Mouse (Mus musculus) heart, embryonic 16.5 days (tissue): ENCODE measurements at regions not wholly inside any gene's neighbourhood (a gene's known extent, or its start where the extent isn't known, plus 50 kb on each side); places are given as distances from the start of the nearest gene placed in this dataset.
"Not testable (repeated sequence)": the region's sequence is repeated elsewhere in the genome, so short reads cannot be mapped to it uniquely, and the experiment has no call there.

Source experiments
- ATAC-seq: fragments of 200-750 bp; cut with Nextera tagmentation; replicated peaks from 2 replicates; pipeline ENCODE4 v1.8.0; 2017; ENCODE audit warnings: moderate number of reproducible peaks; ENCODE audit not compliant: insufficient read depth, low FRiP score; ENCODE audit errors: extremely low read depth
- H3K27ac ChIP-seq: fragments of 300-500 bp; sonication (generic); 2 replicates; pipeline ENCODE4 v1.5.1; 2014; ENCODE audit warnings: mild to moderate bottlenecking, low read length, control low read depth, moderate library complexity
- H3K27me3 ChIP-seq: fragments of 300-500 bp; sonication (generic); 2 replicates; pipeline ENCODE4 v1.6.1; 2014; ENCODE audit warnings: low read length, mixed read lengths; ENCODE audit not compliant: control insufficient read depth, insufficient read depth
- H3K36me3 ChIP-seq: fragments of 300-500 bp; sonication (generic); 2 replicates; pipeline ENCODE4 v1.6.1; 2014; ENCODE audit not compliant: control insufficient read depth, insufficient read depth
- H3K4me1 ChIP-seq: fragments of 300-500 bp; sonication (generic); 2 replicates; pipeline ENCODE4 v1.6.1; 2014; ENCODE audit warnings: low read length, mixed read lengths; ENCODE audit not compliant: control insufficient read depth, insufficient read depth
- H3K4me2 ChIP-seq: fragments of 300-500 bp; sonication (generic); 2 replicates; pipeline ENCODE4 v1.6.1; 2014; ENCODE audit warnings: low read depth, mild to moderate bottlenecking, control low read depth, low read length
- H3K4me3 ChIP-seq: fragments of 300-500 bp; sonication (generic); 2 replicates; pipeline ENCODE4 v1.5.1; 2014; ENCODE audit warnings: mild to moderate bottlenecking, control low read depth, low read length
- H3K9ac ChIP-seq: fragments of 300-500 bp; sonication (generic); 2 replicates; pipeline ENCODE4 v1.6.1; 2014; ENCODE audit warnings: low read length, control low read depth
- H3K9me3 ChIP-seq: fragments of 300-500 bp; sonication (generic); replicated peaks from 2 replicates; pipeline ENCODE4 v1.6.1; 2016; ENCODE audit warnings: low read length; ENCODE audit not compliant: control insufficient read depth
- WGBS: fragments of 180-500 bp; shearing (Covaris S2); extraction: QIAGEN DNeasy Blood & Tissue Kit; methylation state at CpG from one replicate; pipeline ENCODE4 v1.1.7; 2014; 5-methylcytosine and 5-hydroxymethylcytosine counted together

- 52% methylated on average over 6 of the region's 6 CpGs for WGBS
- H3K27ac ChIP-seq: no peak overlapping the region
- no peak overlapping the region for H3K9ac ChIP-seq
- H3K9me3 ChIP-seq: no peaks in the 10 kb centered on the region
- no peak overlapping the region for H3K4me3 ChIP-seq
- H3K4me1 ChIP-seq: peaks cover 18% of the 10 kb centered on the region
- ATAC-seq: no peak
- no peaks in the 10 kb centered on the region for H3K27me3 ChIP-seq
- no peaks in the 10 kb centered on the region for H3K36me3 ChIP-seq
- no peak overlapping the region for H3K4me2 ChIP-seq
Observed at GRCm38 (mm10) chr4:53261556-53262140, 102.0 kb upstream of the Abca1 start.

- 87% methylated on average over 6 of the region's 6 CpGs for WGBS
- ATAC-seq: no peak
- no peaks in the 10 kb centered on the region for H3K27me3 ChIP-seq
- no peak overlapping the region for H3K27ac ChIP-seq
- H3K4me2 ChIP-seq: no peak overlapping the region
- H3K4me3 ChIP-seq: no peak overlapping the region
- H3K36me3 ChIP-seq: no peaks in the 10 kb centered on the region
- H3K4me1 ChIP-seq: peaks cover 11% of the 10 kb centered on the region
- H3K9ac ChIP-seq: no peak overlapping the region
- H3K9me3 ChIP-seq: no peaks in the 10 kb centered on the region
Observed at GRCm38 (mm10) chr4:53258975-53259374, 99.3 kb upstream of the Abca1 start.

GRCm38 (mm10) chr4:53256996-53257395, 97.3 kb upstream of the Abca1 start:
- H3K27ac ChIP-seq: no peak overlapping the region
- no peaks in the 10 kb centered on the region for H3K36me3 ChIP-seq
- 55% methylated on average over 5 of the region's 5 CpGs for WGBS
- ATAC-seq: no peak
- no peaks in the 10 kb centered on the region for H3K9me3 ChIP-seq
- no peak overlapping the region for H3K4me3 ChIP-seq
- H3K9ac ChIP-seq: no peak overlapping the region
- H3K27me3 ChIP-seq: no peaks in the 10 kb centered on the region
- H3K4me2 ChIP-seq: no peak overlapping the region
- no peaks in the 10 kb centered on the region for H3K4me1 ChIP-seq

- Histone ChIP-seq H3K36me3 (no peaks in the 10 kb centered on the region), H3K4me3 (no peak overlapping the region), H3K27ac (no peak overlapping the region), H3K9me3 (no peaks in the 10 kb centered on the region), H3K9ac (no peak overlapping the region), H3K4me1 (no peaks in the 10 kb centered on the region), H3K27me3 (no peaks in the 10 kb centered on the region), H3K4me2 (no peak overlapping the region)
- ATAC-seq: no peak
- 85% methylated on average over 6 of the region's 6 CpGs for WGBS
Observed at GRCm38 (mm10) chr4:53254483-53254882, 94.8 kb upstream of the Abca1 start.

- H3K27me3 ChIP-seq: no peaks in the 10 kb centered on the region
- no peaks in the 10 kb centered on the region for H3K36me3 ChIP-seq
- H3K9ac ChIP-seq: no peak overlapping the region
- H3K27ac ChIP-seq: no peak overlapping the region
- no peaks in the 10 kb centered on the region for H3K4me1 ChIP-seq
- no peak; the same call in 1 of the 2 replicates for ATAC-seq
- H3K9me3 ChIP-seq: no peaks in the 10 kb centered on the region
- H3K4me2 ChIP-seq: no peak overlapping the region
- H3K4me3 ChIP-seq: no peak overlapping the region
- 60% methylated on average over 4 of the region's 4 CpGs for WGBS
Observed at GRCm38 (mm10) chr4:53253680-53254079, 94.0 kb upstream of the Abca1 start.

- H3K9ac ChIP-seq: no peak overlapping the region
- ATAC-seq: no peak
- no peak overlapping the region for H3K4me2 ChIP-seq
- no peaks in the 10 kb centered on the region for H3K27me3 ChIP-seq
- 89% methylated on average over 3 of the region's 3 CpGs for WGBS
- no peaks in the 10 kb centered on the region for H3K36me3 ChIP-seq
- H3K4me1 ChIP-seq: no peaks in the 10 kb centered on the region
- no peak overlapping the region for H3K27ac ChIP-seq
- H3K4me3 ChIP-seq: no peak overlapping the region
- no peaks in the 10 kb centered on the region for H3K9me3 ChIP-seq
Observed at GRCm38 (mm10) chr4:53250325-53250724, 90.6 kb upstream of the Abca1 start.

GRCm38 (mm10) chr4:53246083-53246747, 86.5 kb upstream of the Abca1 start:
- Histone ChIP-seq H3K4me1 (no peaks in the 10 kb centered on the region), H3K27ac (no peak overlapping the region), H3K36me3 (no peaks in the 10 kb centered on the region), H3K27me3 (no peaks in the 10 kb centered on the region), H3K9me3 (no peaks in the 10 kb centered on the region), H3K9ac (no peak overlapping the region), H3K4me3 (no peak overlapping the region), H3K4me2 (no peak overlapping the region)
- ATAC-seq: no peak
- 71% methylated on average over 15 of the region's 15 CpGs for WGBS

- no peaks in the 10 kb centered on the region for H3K27me3 ChIP-seq
- H3K4me3 ChIP-seq: no peak overlapping the region
- ATAC-seq: no peak
- no peak overlapping the region for H3K27ac ChIP-seq
- H3K4me2 ChIP-seq: no peak overlapping the region
- H3K4me1 ChIP-seq: no peaks in the 10 kb centered on the region
- H3K9me3 ChIP-seq: no peaks in the 10 kb centered on the region
- no peak overlapping the region for H3K9ac ChIP-seq
- no peaks in the 10 kb centered on the region for H3K36me3 ChIP-seq
- 63% methylated on average over 4 of the region's 4 CpGs for WGBS
Observed at GRCm38 (mm10) chr4:53245553-53245952, 85.9 kb upstream of the Abca1 start.

GRCm38 (mm10) chr4:53243473-53243872, 83.8 kb upstream of the Abca1 start:
- not testable (repeated sequence) for H3K9ac ChIP-seq

More at GRCm38 (mm10) chr4:53243473-53243872, 83.8 kb upstream of the Abca1 start:
- not testable (repeated sequence) for H3K4me1 ChIP-seq, ATAC-seq, H3K4me3 ChIP-seq, H3K4me2 ChIP-seq, H3K27me3 ChIP-seq, H3K9me3 ChIP-seq, H3K36me3 ChIP-seq, H3K27ac ChIP-seq
- 94% methylated on average over 8 of the region's 8 CpGs for WGBS
